Comparison of ENCODE assay signal across 15 mouse cellular contexts in the genomic region with DNA sequence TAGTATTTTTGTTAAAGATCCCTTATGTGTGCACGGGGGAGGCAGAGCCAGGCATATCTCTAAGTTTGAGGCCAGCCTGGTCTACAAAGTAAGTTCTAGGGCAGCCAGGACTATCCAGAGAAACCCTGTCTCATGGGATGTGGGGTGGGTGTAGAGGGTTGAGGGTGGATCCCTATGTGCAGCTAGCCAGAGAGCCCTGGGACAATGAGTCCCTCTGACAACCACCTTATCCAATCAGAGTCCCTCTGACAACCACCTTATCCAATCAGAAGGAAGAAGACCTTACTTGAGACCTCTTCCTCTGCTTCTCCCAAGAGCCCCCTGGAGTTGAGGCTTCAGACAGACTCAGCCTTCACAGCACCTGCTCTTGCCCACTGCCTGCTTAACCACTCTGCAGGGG. TPM values are rescaled to one million over a fixed set of nuclear protein-coding genes. Genes with fewer than 3 reads are reported as not detected.
DNase-seq lines count a peak whose midpoint lies in the region; ATAC-seq lines count a peak whose summit lies in the region.
"Had no signal": no experiment of that assay in that cellular context is flagged by ENCODE, and none has a peak within 500 bp of the region (broad histone marks: within the 10 kb centered on the region; RNA-seq: fewer than 3 reads in every experiment).

No protein-coding gene starts in this region.

- DNase-seq in heart, adult 8-10 months (ENCODE audit: low spot score), result no peak
- no peak for DNase-seq in midbrain, embryonic 10.5 days (ENCODE audit: low spot score)
- DNase-seq in midbrain, embryonic 11.5 days (ENCODE audit: low spot score, missing footprints), result no peak
- peak; percentile 38 for DNase-seq in liver
- no peak for DNase-seq in retina, postnatal 1 day
- no peak for DNase-seq in layer of hippocampus, adult 18-20 months (ENCODE audit: low spot score in 2 of 2)
- DNase-seq in frontal cortex, postnatal 10 days (ENCODE audit: low spot score in 2 of 2), result no peak
- DNase-seq: cerebellum, adult 11-12 months; gastrocnemius, postnatal 14 days; thymus, postnatal 14 days had no signal

- no peak overlapping the region for H3K4me3 ChIP-seq in heart, embryonic 12.5 days
- H3K4me3 ChIP-seq in midbrain, embryonic 10.5 days, result no peak overlapping the region
- no peak overlapping the region for H3K4me3 ChIP-seq in midbrain, embryonic 11.5 days (ENCODE audit: low read depth, low read length)
- H3K4me3 ChIP-seq: kidney, embryonic 15.5 days; neural tube, embryonic 13.5 days; stomach, embryonic 15.5 days had no signal

- H3K27ac ChIP-seq in heart, embryonic 12.5 days (ENCODE audit: poor library complexity, severe bottlenecking), result peak overlapping the region; percentile 74; the same call in 1 of the 2 replicates
- H3K27ac ChIP-seq in midbrain, embryonic 10.5 days (replicated peaks), result peak overlapping the region; percentile 92
- H3K27ac ChIP-seq in midbrain, embryonic 11.5 days (ENCODE audit: low read depth, low read length), result no peak overlapping the region
- H3K27ac ChIP-seq: kidney, embryonic 15.5 days; neural tube, embryonic 13.5 days; stomach, embryonic 15.5 days had no signal

- H3K27me3 ChIP-seq in heart, embryonic 12.5 days (replicated peaks), result no peaks in the 10 kb centered on the region
- H3K27me3 ChIP-seq in midbrain, embryonic 10.5 days (ENCODE audit: low read depth, poor library complexity, severe bottlenecking), result peaks cover 24% of the 10 kb centered on the region
- H3K27me3 ChIP-seq in midbrain, embryonic 11.5 days (ENCODE audit: control insufficient read depth, insufficient read depth, low read length), result no peaks in the 10 kb centered on the region
- H3K27me3 ChIP-seq: kidney, embryonic 15.5 days; neural tube, embryonic 13.5 days; stomach, embryonic 15.5 days had no signal

- peaks cover 81% of the 10 kb centered on the region for H3K4me1 ChIP-seq in heart, embryonic 12.5 days (replicated peaks)
- peaks cover 57% of the 10 kb centered on the region for H3K4me1 ChIP-seq in midbrain, embryonic 10.5 days
- peaks cover 18% of the 10 kb centered on the region for H3K4me1 ChIP-seq in midbrain, embryonic 11.5 days (ENCODE audit: control insufficient read depth, insufficient read depth, low read length)

- H3K9ac ChIP-seq in heart, embryonic 12.5 days, result 0 out of 2 replicates have a peak overlapping the region, but pooled peaks have one; percentile 5
- H3K9ac ChIP-seq in midbrain, embryonic 11.5 days (ENCODE audit: low read length), result no peak overlapping the region
- H3K9ac ChIP-seq: kidney, embryonic 15.5 days; neural tube, embryonic 13.5 days; stomach, embryonic 15.5 days had no signal

- WGBS in heart, embryonic 12.5 days, result 51% methylated on average over 1 of the region's 1 CpGs
- WGBS in midbrain, embryonic 10.5 days, result 78% methylated on average over 1 of the region's 1 CpGs
- WGBS in midbrain, embryonic 11.5 days, result 73% methylated on average over 1 of the region's 1 CpGs

- no peak overlapping the region for H3K4me2 ChIP-seq in heart, embryonic 12.5 days
- no peak overlapping the region for H3K4me2 ChIP-seq in midbrain, embryonic 11.5 days
- H3K4me2 ChIP-seq: kidney, embryonic 15.5 days; neural tube, embryonic 13.5 days; stomach, embryonic 15.5 days had no signal

- H3K36me3 ChIP-seq in heart, embryonic 12.5 days, result no peaks in the 10 kb centered on the region
- no peaks in the 10 kb centered on the region for H3K36me3 ChIP-seq in midbrain, embryonic 10.5 days
- H3K36me3 ChIP-seq in midbrain, embryonic 11.5 days (ENCODE audit: control insufficient read depth, insufficient read depth, low read length), result no peaks in the 10 kb centered on the region
- H3K36me3 ChIP-seq: kidney, embryonic 15.5 days; neural tube, embryonic 13.5 days; stomach, embryonic 15.5 days had no signal

- ATAC-seq in heart, embryonic 12.5 days (ENCODE audit: insufficient number of reproducible peaks, low FRiP score), result no peak
- ATAC-seq in midbrain, embryonic 11.5 days (ENCODE audit: low FRiP score), result no peak
- ATAC-seq: forebrain, embryonic 14.5 days had no signal

- H3K9me3 ChIP-seq in heart, embryonic 12.5 days (replicated peaks), result no peaks in the 10 kb centered on the region
- H3K9me3 ChIP-seq in midbrain, embryonic 10.5 days (replicated peaks), result no peaks in the 10 kb centered on the region
- H3K9me3 ChIP-seq in midbrain, embryonic 11.5 days (ENCODE audit: control insufficient read depth, low read length), result no peaks in the 10 kb centered on the region
- H3K9me3 ChIP-seq: kidney, embryonic 15.5 days; neural tube, embryonic 13.5 days; stomach, embryonic 15.5 days had no signal

RNA-seq across cellular contexts. Expression of gene Zmiz1, which starts 56.6 kb away (rescaled TPM):
- 34.2 and 41.4 TPM in 2 replicates for polyA plus RNA-seq in heart, embryonic 12.5 days (2016; fragmentation: Nextera tagmentation; extraction: Ambion mirVana)
- 10 to 100 TPM; 34.7 to 44.1 (median 40.4) TPM for total RNA-seq in heart, adult 8-10 months (2022)
- polyA plus RNA-seq in midbrain, embryonic 10.5 days (2016; fragmentation: Nextera tagmentation; extraction: Ambion mirVana), result 42.2 and 55.8 TPM in 2 replicates
- polyA plus RNA-seq in midbrain, embryonic 11.5 days (2014; fragmentation: Nextera tagmentation; extraction: Ambion mirVana), result 47.7 and 51.5 TPM in 2 replicates
- total RNA-seq in layer of hippocampus, adult 18-20 months (2021), result 10 to 100 TPM; 86.3 to 88.2 TPM
